Mouse (Mus musculus) MEL (cell line): ENCODE data around the gene Olfr1382. TPM values are rescaled to one million over a fixed set of nuclear protein-coding genes. Genes with fewer than 3 reads are reported as not detected.

Source experiments
- DNase-seq: peaks from one replicate; pipeline ENCODE4 v3.0.0; 2011; ENCODE audit warnings: low read depth, low spot score
- H3K27ac ChIP-seq: 2 replicates; pipeline ENCODE4 v1.5.1; 2012; ENCODE audit warnings: low read depth, mild to moderate bottlenecking, control low read depth, low read length, moderate library complexity; ENCODE audit not compliant: control insufficient read depth
- H3K27me3 ChIP-seq, 2 experiments: fragments of 150-350 bp in 1 of 2; sonication (generic) in 1 of 2; 2 replicates each; pipeline ENCODE4 v1.6.1; 2012; ENCODE audit warnings: low read length in 2 of 2, mild to moderate bottlenecking in 2 of 2, improper control_type of control experiment in 1 of 2, moderate library complexity in 1 of 2; ENCODE audit not compliant: insufficient read depth in 2 of 2, control insufficient read depth in 1 of 2
- H3K36me3 ChIP-seq, 2 experiments: 2 replicates each; pipeline ENCODE4 v1.6.1; 2012 to 2014; ENCODE audit warnings: low read length in 2 of 2, improper control_type of control experiment in 1 of 2, inconsistent platforms in 1 of 2, mild to moderate bottlenecking in 1 of 2; ENCODE audit not compliant: insufficient read depth in 2 of 2, control insufficient read depth in 1 of 2
- H3K4me1 ChIP-seq, 2 experiments: fragments of 150-350 bp in 1 of 2; sonication (generic) in 1 of 2; 2 replicates each; pipeline ENCODE4 v1.6.1; 2012; ENCODE audit warnings: low read length in 2 of 2, improper control_type of control experiment in 1 of 2, mild to moderate bottlenecking in 1 of 2; ENCODE audit not compliant: insufficient read depth in 2 of 2, control insufficient read depth in 1 of 2
- H3K4me3 ChIP-seq, 2 experiments: fragments of 150-350 bp in 1 of 2; sonication (generic) in 1 of 2; 2 replicates each; pipeline ENCODE4 v1.5.1; 2012; ENCODE audit warnings: low read depth in 2 of 2, low read length in 2 of 2, mild to moderate bottlenecking in 2 of 2, moderate library complexity in 2 of 2, control low read depth in 1 of 2, improper control_type of control experiment in 1 of 2; ENCODE audit not compliant: control insufficient read depth in 1 of 2, insufficient read depth in 1 of 2
- H3K79me2 ChIP-seq: 2 replicates; pipeline ENCODE4 v1.6.1; 2012; ENCODE audit warnings: mild to moderate bottlenecking, low read length, moderate library complexity; ENCODE audit not compliant: control insufficient read depth, poor library complexity, insufficient read depth
- H3K9ac ChIP-seq: 2 replicates; pipeline ENCODE4 v1.6.1; 2012; ENCODE audit warnings: low read depth, mild to moderate bottlenecking, control low read depth, low read length, moderate library complexity; ENCODE audit not compliant: control insufficient read depth, poor library complexity, severe bottlenecking
- H3K9me3 ChIP-seq: fragments of 150-350 bp; sonication (generic); replicated peaks from 2 replicates; pipeline ENCODE4 v1.6.1; 2012; ENCODE audit warnings: mild to moderate bottlenecking, low read length, improper control_type of control experiment, moderate library complexity; ENCODE audit not compliant: insufficient read depth
- BHLHE40 ChIP-seq: IDR thresholded peaks from 2 replicates; pipeline ENCODE4 v1.6.1; 2012; ENCODE audit warnings: low read depth, mild to moderate bottlenecking, inconsistent platforms, low read length, improper control_type of control experiment, borderline replicate concordance
- CHD2 ChIP-seq: IDR thresholded peaks from 2 replicates; pipeline ENCODE4 v1.6.1; 2011; ENCODE audit warnings: low read length, improper control_type of control experiment
- CTCF ChIP-seq, 3 experiments: IDR thresholded peaks in 2 of 3; conservative IDR thresholded peaks in 1 of 3; 2 replicates each; pipeline ENCODE4 v1.5.1; 2011 to 2012; ENCODE audit warnings: low read length in 3 of 3, low read depth in 2 of 3, mild to moderate bottlenecking in 2 of 3, improper control_type of control experiment in 1 of 3, inconsistent platforms in 1 of 3, mixed read lengths in 1 of 3, moderate library complexity in 1 of 3; ENCODE audit not compliant: control insufficient read depth in 1 of 3, insufficient read depth in 1 of 3, poor library complexity in 1 of 3, severe bottlenecking in 1 of 3
- E2F4 ChIP-seq: IDR thresholded peaks from 2 replicates; pipeline ENCODE4 v1.6.1; 2011; ENCODE audit warnings: low read depth, low read length, improper control_type of control experiment, borderline replicate concordance
- ELF1 ChIP-seq: IDR thresholded peaks from 2 replicates; pipeline ENCODE4 v1.6.1; 2014; ENCODE audit warnings: low read depth, mild to moderate bottlenecking, inconsistent platforms, low read length, improper control_type of control experiment, moderate library complexity
- GATA1 ChIP-seq: IDR thresholded peaks from 2 replicates; pipeline ENCODE4 v1.6.1; 2011; ENCODE audit warnings: low read depth, low read length, improper control_type of control experiment
- HCFC1 ChIP-seq: IDR thresholded peaks from 2 replicates; pipeline ENCODE4 v1.6.1; 2012; ENCODE audit warnings: low read depth, mild to moderate bottlenecking, inconsistent platforms, low read length, improper control_type of control experiment, moderate library complexity
- KAT2A ChIP-seq: conservative IDR thresholded peaks from 2 replicates; pipeline ENCODE4 v1.6.1; 2012; ENCODE audit warnings: low read depth, low read length, improper control_type of control experiment, inconsistent platforms
- MAFK ChIP-seq: IDR thresholded peaks from 2 replicates; pipeline ENCODE4 v1.6.1; 2011; ENCODE audit warnings: low read depth, mild to moderate bottlenecking, low read length, improper control_type of control experiment, borderline replicate concordance
- MAX ChIP-seq: IDR thresholded peaks from 2 replicates; pipeline ENCODE4 v1.6.1; 2011; ENCODE audit warnings: low read length, improper control_type of control experiment
- MAZ ChIP-seq: IDR thresholded peaks from 2 replicates; pipeline ENCODE4 v1.6.1; 2012; ENCODE audit warnings: low read depth, mild to moderate bottlenecking, inconsistent platforms, low read length, improper control_type of control experiment
- MEF2A ChIP-seq: IDR thresholded peaks from 2 replicates; pipeline ENCODE4 v1.6.1; 2014; ENCODE audit warnings: low read depth, mild to moderate bottlenecking, inconsistent platforms, low read length, improper control_type of control experiment; ENCODE audit not compliant: poor library complexity, insufficient replicate concordance, severe bottlenecking; ENCODE audit errors: extremely low read depth
- MYB ChIP-seq: IDR thresholded peaks from 2 replicates; pipeline ENCODE4 v1.6.1; 2011; ENCODE audit warnings: mild to moderate bottlenecking, low read depth, low read length, improper control_type of control experiment
- POLR2A ChIP-seq, 2 experiments: IDR thresholded peaks; 2 replicates each; pipeline ENCODE4 v1.6.1; 2011 to 2012; ENCODE audit warnings: low read length in 2 of 2, mild to moderate bottlenecking in 2 of 2, control low read depth in 1 of 2, improper control_type of control experiment in 1 of 2, low read depth in 1 of 2, moderate library complexity in 1 of 2; ENCODE audit not compliant: control insufficient read depth in 1 of 2, insufficient read depth in 1 of 2, poor library complexity in 1 of 2
- POLR2AphosphoS5 ChIP-seq: IDR thresholded peaks from 2 replicates; pipeline ENCODE4 v1.6.1; 2012; ENCODE audit warnings: low read depth, borderline replicate concordance, mild to moderate bottlenecking, inconsistent platforms, low read length, moderate library complexity, mixed read lengths
- RAD21 ChIP-seq: IDR thresholded peaks from 2 replicates; pipeline ENCODE4 v1.6.1; 2011; ENCODE audit warnings: mild to moderate bottlenecking, low read depth, low read length, improper control_type of control experiment
- SIN3A ChIP-seq: IDR thresholded peaks from 2 replicates; pipeline ENCODE4 v1.6.1; 2012; ENCODE audit warnings: low read length, improper control_type of control experiment, inconsistent platforms
- TAL1 ChIP-seq: IDR thresholded peaks from 2 replicates; pipeline ENCODE4 v1.6.1; 2012; ENCODE audit warnings: mild to moderate bottlenecking, inconsistent platforms, low read length, moderate library complexity, mixed read lengths
- TBP ChIP-seq: IDR thresholded peaks from 2 replicates; pipeline ENCODE4 v1.8.0; 2011; ENCODE audit warnings: low read depth, low read length, improper control_type of control experiment
- TCF12 ChIP-seq: IDR thresholded peaks from 2 replicates; pipeline ENCODE4 v1.6.1; 2014; ENCODE audit warnings: low read depth, mild to moderate bottlenecking, inconsistent platforms, low read length, improper control_type of control experiment, moderate library complexity
- USF2 ChIP-seq, 2 experiments: IDR thresholded peaks; 2 replicates each; pipeline ENCODE4 v1.6.1; 2011 to 2012; ENCODE audit warnings: improper control_type of control experiment in 2 of 2, low read length in 2 of 2, borderline replicate concordance in 1 of 2, inconsistent platforms in 1 of 2, low read depth in 1 of 2, mild to moderate bottlenecking in 1 of 2; ENCODE audit not compliant: insufficient read depth in 1 of 2
- ZC3H11A ChIP-seq: IDR thresholded peaks from 2 replicates; pipeline ENCODE4 v1.6.1; 2012; ENCODE audit warnings: low read depth, mild to moderate bottlenecking, inconsistent platforms, low read length, improper control_type of control experiment
- ZKSCAN1 ChIP-seq: IDR thresholded peaks from 2 replicates; pipeline ENCODE4 v1.6.1; 2012; ENCODE audit warnings: low read depth, mild to moderate bottlenecking, inconsistent platforms, low read length, improper control_type of control experiment, moderate library complexity
- polyA plus RNA-seq, 2 experiments: library from polyadenylated mRNA; stranded (reverse) in 1 of 2; unstranded in 1 of 2; fragments of >175 nt in 1 of 2; fragments of >200 nt in 1 of 2; gene quantifications; 2 replicates each; pipeline versions ENCODE4 v1.2.1 to v1.2.4; 2012; ENCODE audit warnings: low replicate concordance in 2 of 2, low read depth in 1 of 2; ENCODE audit not compliant: insufficient read length in 2 of 2, insufficient read depth in 1 of 2, missing spikeins in 1 of 2
- total RNA-seq: library from RNA; depleted of rRNA; stranded (reverse); fragments of 300-350 nt; gene quantifications from 2 replicates; pipeline ENCODE4 v1.2.3, GENCODE M21; 2012

Gene Olfr1382
- total and polyA plus RNA-seq, 3 experiments = 0.03 TPM; not detected in 2

GRCm38 (mm10) chr11:49518086-49518485 lies 10.0 kb upstream of the Olfr1382 start:
- Histone ChIP-seq H3K36me3 (no peaks in the 10 kb centered on the region), H3K4me1 (no peaks in the 10 kb centered on the region), H3K27ac (no peak overlapping the region), H3K4me3 (no peak overlapping the region), H3K27me3 (no peaks in the 10 kb centered on the region; a peak in 2 of 4 replicates)
- DNase-seq = no peak
- TF ChIP-seq BHLHE40 (no peak), KAT2A (no peak), E2F4 (no peak), POLR2AphosphoS5 (no peak), MEF2A (no peak), ELF1 (no peak), ZKSCAN1 (no peak), GATA1 (no peak), TBP (no peak), SIN3A (no peak), ZC3H11A (no peak), POLR2A (IDR thresholded peaks at IDR 0.05; ENCODE audit: control insufficient read depth in 1 of 2, insufficient read depth in 1 of 2, low read depth in 1 of 2, low read length in 2 of 2, poor library complexity in 1 of 2) (no peak), CTCF (IDR thresholded peaks at IDR 0.05 in 2 of 3, conservative IDR thresholded peaks at IDR 0.05 in 1 of 3; ENCODE audit: control insufficient read depth in 1 of 3, insufficient read depth in 1 of 3, low read depth in 2 of 3, low read length in 3 of 3, poor library complexity in 1 of 3, severe bottlenecking in 1 of 3) (no peak), CHD2 (no peak), HCFC1 (no peak), TCF12 (no peak), RAD21 (no peak)
- TF ChIP-seq, all 39 proteins: peak for 0
- no peaks in the 10 kb centered on the region for H3K79me2 ChIP-seq
- no peaks in the 10 kb centered on the region for H3K9me3 ChIP-seq
- H3K9ac ChIP-seq = no peak overlapping the region

- H3K4me3 ChIP-seq = no peak within 1 kb of the TSS
- no peaks in the 10 kb centered on the region; a peak in 2 of 4 replicates for H3K27me3 ChIP-seq
- H3K27ac ChIP-seq = no peak within 1 kb of the TSS
- no peaks in the 10 kb centered on the region for H3K36me3 ChIP-seq
- DNase-seq = no peak
- no peaks in the 10 kb centered on the region for H3K4me1 ChIP-seq
- H3K79me2 ChIP-seq = no peaks in the 10 kb centered on the region
- TF ChIP-seq USF2 (IDR thresholded peaks at IDR 0.05; ENCODE audit: borderline replicate concordance in 1 of 2, insufficient read depth in 1 of 2, low read depth in 1 of 2, low read length in 2 of 2) = no peak
- no peak for TF ChIP-seq MAZ
- TF ChIP-seq TAL1 = no peak
- no peak for TF ChIP-seq HCFC1
- no peak for TF ChIP-seq ELF1
- TF ChIP-seq ZC3H11A = no peak
- TF ChIP-seq MAX = no peak
- TF ChIP-seq MAFK = no peak
- no peak for TF ChIP-seq MYB
- no peaks in the 10 kb centered on the region for H3K9me3 ChIP-seq
- no peak within 1 kb of the TSS for H3K9ac ChIP-seq
Observed at GRCm38 (mm10) chr11:49519348-49519747, 8.7 kb upstream of the Olfr1382 start, which contains the start of gene Olfr1383. Gene Olfr1383 (plus strand): TSS chr11:49519648.
